Mouse (Mus musculus) frontal cortex, postnatal 10 days (tissue): ENCODE data around the gene Cpt1c.

Experiments used
- DNase-seq, 2 experiments: peaks; one replicate each; pipeline ENCODE4 v3.0.0; 2022; ENCODE audit warnings: low spot score in 2 of 2, mixed read lengths in 1 of 2

Gene Cpt1c

DNA sequence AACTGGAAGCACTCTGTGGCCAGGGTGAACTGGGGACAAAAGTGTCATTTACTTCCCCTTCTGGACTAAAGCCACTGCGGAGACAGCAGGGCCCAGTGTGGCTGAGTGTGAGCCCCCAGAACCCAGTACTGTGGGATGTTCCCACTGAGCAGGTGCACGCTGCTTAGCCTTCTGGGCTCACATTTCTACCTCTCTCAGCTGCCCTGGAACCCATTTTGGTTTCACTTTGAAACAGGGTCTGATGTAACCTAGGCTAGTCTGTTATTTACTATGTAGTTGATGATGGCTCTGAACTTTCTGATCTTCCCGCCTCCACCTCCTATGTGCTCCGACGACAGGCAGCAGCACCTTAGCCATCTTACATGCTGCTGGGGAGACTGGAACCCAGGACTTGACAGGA is 11.8 kb downstream of the Cpt1c start:
- peak in 1 of 2 experiments; percentile 4 for DNase-seq

- DNase-seq: no peak
These were observed 12.3 kb downstream of the Cpt1c start for GRCm38 (mm10) chr7:44962337-44962736.

DNA sequence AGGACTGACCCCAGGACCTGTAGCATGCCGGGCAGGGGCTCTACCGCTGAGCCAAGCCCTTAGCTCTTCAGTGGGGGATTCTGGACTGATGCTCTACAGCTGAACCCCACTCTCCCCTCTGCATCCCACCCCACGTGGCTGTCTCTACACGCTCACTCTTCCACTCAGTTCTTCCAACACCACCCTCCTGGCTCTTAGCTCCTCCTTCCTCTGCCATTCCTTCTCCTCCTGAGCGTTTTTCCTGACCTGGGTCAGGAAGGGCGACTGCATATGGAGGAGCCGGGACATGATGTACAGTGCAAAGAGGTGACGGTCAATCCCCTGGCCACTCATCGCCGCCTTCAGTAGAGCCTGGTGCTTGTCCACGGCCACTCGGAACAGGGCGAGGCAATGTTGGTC is 14.1 kb downstream of the Cpt1c start:
- DNase-seq: no peak

DNA sequence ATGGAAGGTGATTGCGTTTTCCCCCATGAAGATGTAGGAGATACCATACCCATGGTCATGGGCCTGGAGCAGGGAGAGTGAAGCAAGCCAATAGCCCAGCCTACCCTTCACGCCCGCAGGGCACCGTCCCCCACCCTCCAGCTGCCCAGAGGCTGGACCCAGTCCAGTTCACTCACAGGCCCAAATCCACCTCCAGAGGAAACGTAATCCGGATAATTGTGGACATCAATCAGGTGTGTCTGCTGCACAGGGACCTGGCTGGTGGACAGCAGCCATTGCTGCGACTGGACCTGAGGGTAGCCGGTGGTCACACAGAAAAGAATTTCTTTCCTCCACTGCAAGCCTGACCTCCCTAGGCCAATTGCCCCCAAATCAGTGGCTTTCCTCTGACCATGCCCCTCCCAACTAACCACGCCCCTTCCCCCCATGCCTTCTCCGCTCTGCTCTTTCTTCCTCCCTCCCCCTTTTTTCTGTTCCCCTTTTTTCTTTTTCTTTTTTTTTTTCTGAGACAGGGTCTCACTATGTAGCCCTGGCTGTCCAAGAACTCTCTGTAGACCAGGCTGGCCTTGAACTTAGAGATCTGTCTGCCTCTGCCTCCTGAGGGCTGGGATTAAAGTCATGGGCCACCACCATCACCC is 14.7 kb downstream of the Cpt1c start:
- peak in 1 of 2 experiments; percentile 5 for DNase-seq

DNA sequence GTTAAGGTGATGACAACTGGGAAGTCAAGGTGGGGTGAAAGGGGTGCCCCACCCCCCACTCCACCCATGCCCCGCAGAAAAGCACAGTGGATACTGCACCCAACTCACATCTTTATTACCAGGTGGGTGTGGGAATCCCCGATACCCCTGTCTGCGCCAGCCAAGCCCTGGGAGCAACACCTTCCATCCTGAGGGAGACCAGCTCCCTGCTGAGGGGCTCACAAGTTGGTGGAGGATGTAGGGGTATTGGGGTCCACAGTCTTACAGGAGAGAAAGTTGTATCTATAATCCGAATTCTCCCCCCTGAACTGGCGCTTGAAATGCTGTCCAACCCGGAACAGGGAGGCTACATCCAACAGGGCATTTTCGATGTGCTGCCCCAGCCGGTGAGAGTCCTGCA is 15.4 kb downstream of the Cpt1c start:
- peak in 1 of 2 experiments; percentile 11 for DNase-seq

DNA sequence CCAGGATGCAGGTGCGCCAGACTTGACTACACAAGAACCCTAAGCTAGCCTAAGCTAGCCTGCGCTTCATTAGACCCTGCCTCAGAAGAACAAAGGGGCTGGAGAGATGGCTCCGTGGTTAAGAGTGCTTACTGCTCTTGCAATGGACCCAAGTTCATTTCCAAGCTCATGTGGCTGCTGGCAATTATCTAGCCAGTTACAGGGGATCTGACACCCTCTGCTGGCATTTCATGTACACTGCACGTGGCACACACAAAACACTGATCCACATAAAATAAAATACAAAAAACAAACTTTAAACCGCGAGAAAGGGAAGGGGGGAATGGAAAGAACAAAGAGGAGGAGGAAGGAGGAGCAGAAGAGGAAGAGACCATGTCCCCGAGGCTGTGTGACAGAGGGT is 16.4 kb downstream of the Cpt1c start:
- peak in 1 of 2 experiments; percentile 41 for DNase-seq

- DNase-seq: peak in 1 of 2 experiments; percentile 12
These were observed 17.3 kb downstream of the Cpt1c start for GRCm38 (mm10) chr7:44957183-44957835.

- DNase-seq: no peak
These were observed 18.4 kb downstream of the Cpt1c start for GRCm38 (mm10) chr7:44956266-44956665.

- no peak for DNase-seq
These were observed 19.0 kb downstream of the Cpt1c start for GRCm38 (mm10) chr7:44955628-44956027.

GRCm38 (mm10) chr7:44954091-44954885 is 20.4 kb downstream of the Cpt1c start:
- DNase-seq: peak; percentile 3 to 7

- peak in 1 of 2 experiments; percentile 7 for DNase-seq
These were observed 21.1 kb downstream of the Cpt1c start for GRCm38 (mm10) chr7:44953561-44953960.

DNA sequence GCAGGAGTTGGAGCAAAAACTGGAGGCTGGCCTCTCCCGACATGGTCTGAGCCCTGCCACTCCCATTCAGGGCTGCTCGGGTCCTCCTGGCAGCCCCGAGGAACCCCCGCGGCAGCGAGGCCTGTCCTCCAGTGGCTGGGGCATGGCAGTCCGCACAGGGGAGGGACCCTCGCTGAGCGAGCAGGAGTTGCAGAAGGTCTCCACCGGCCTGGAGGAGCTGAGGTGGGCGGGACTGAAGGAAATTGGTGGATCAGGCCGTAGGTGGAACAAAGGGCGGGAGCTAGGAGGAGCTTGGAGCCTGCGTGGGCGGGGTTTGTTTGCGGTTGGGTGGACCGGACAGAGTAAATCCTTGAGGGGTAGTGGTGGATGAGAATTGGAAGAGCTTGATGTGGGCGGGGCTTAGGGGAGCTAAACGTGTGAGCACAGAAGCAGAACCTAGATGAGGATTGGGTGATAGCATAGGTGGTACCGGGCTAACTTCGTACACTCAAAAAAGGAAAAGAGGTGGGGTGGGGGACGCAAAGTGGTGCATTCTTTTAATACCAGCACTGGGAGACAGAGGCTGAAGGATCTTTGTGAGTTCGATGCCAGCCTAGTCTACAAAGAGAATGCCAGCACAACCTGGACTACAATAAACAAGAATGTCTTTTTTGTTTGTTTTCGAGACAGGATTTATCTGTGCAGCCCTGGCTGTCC is 21.9 kb downstream of the Cpt1c start:
- DNase-seq: peak; percentile 80 to 83

- no peak for DNase-seq
These were observed 22.7 kb downstream of the Cpt1c start for GRCm38 (mm10) chr7:44951960-44952359.

- DNase-seq: peak in 1 of 2 experiments; percentile 5
These were observed 24.7 kb downstream of the Cpt1c start for GRCm38 (mm10) chr7:44949922-44950321.

- no peak for DNase-seq
These were observed 31.7 kb downstream of the Cpt1c start, which contains the start of gene Tsks for GRCm38 (mm10) chr7:44942904-44943303. Gene Tsks, plus strand, starts transcription at chr7:44943204.

DNA sequence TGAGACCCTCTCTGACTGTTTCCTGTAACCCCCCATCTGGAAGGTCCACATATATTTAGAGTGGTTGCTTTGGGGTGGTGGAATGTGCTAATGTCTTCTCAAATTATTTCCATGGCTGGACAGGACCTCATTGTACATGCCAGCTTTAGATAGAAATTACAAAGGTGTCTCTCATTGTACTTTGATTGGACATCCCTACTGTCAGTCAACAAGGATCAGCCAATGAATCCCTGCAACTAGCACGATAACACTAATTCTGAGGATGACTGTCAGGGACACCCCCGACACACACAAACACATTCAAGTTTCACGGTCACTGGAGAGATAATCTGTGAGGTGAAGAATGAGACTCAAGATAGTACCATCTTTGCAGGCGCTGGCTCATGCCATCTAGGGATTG is 36.0 kb downstream of the Cpt1c start:
- DNase-seq: no peak

DNA sequence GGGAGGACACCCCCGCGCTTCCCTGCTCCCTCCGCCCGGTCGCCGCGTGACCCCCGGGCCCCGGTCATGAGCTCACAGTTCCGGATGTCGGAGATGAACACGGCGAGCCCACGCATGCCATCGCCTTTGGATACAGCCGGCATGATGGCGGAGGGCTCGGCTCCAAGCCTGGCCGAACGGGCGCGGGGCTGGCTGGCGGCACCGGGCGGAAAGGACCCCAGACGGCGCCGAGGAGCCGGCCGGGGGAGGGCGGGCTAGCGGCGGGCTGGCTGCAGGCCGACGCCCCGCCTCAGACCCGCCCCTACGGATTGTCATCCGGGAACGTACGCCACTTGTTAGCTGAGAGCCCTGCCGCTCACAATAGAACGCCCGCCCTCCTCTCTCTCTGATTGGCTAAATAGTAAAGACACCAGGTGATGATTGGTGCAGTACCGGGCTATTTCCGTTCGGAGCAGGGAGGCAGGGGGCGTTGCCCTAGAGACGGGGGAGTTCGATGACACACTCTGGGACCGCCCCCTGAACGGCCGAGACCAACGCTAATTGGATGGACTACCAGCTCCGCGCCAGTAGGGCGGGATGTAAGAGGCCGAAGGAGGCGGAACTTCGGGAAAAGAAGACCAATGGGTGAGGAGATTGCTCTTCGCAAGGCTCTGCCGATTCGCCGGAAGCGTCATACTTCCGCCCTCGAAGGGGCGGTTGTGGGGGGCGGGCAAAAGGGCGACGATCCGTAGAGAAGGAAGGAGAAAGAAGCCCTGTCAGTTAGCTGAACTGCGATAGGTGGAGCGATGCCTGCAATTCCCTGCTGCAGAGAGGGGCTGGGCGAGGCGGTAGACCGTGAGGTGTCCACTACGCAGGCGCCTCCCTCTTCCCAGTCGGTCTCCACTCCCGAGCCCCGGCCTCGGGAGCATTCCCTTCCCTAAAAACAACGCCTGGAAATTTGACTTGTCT is 45.2 kb downstream of the Cpt1c start, which contains the start of gene Ap2a1:
TSS of gene Ap2a1 (minus strand) at position 293 of the 948 bp plus-strand sequence.
- DNase-seq: peak; percentile 100

- no peak for DNase-seq
These were observed 46.1 kb downstream of the Cpt1c start for GRCm38 (mm10) chr7:44928570-44928969.

DNA sequence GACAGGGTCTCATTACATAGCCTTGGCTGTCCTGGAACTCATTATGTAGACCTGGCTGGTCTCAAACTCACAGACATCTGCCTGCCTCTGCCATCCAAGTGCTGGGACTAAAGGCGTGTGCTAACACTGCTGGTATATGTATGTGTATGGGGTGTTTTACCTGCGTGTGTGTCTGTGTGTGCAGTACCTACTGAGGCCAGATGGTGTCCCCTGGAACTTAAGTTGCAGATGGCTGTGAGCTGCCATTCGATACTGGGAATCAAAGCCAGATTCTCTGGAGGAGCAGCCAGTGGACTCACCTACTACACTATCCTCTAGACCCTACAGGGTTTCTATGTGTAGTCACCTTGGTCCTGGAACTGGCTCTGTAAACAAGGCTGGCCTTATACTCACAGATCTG is 49.2 kb downstream of the Cpt1c start:
- peak in 1 of 2 experiments; percentile 27 for DNase-seq

- no peak for DNase-seq
These were observed 52.1 kb downstream of the Cpt1c start for GRCm38 (mm10) chr7:44922530-44922929.

GRCm38 (mm10) chr7:44919127-44919526 is 55.5 kb downstream of the Cpt1c start:
- no peak for DNase-seq
